Mouse (Mus musculus) cerebellum, adult 11 months (tissue): ENCODE results near the gene Dnm1l.
"Not testable (repeated sequence)": the region's sequence is repeated elsewhere in the genome, so short reads cannot be mapped to it uniquely, and the experiment has no call there.

Experiments
- DNase-seq: peaks from one replicate; pipeline ENCODE4 v3.0.0; 2022

Dnm1l gene

DNA sequence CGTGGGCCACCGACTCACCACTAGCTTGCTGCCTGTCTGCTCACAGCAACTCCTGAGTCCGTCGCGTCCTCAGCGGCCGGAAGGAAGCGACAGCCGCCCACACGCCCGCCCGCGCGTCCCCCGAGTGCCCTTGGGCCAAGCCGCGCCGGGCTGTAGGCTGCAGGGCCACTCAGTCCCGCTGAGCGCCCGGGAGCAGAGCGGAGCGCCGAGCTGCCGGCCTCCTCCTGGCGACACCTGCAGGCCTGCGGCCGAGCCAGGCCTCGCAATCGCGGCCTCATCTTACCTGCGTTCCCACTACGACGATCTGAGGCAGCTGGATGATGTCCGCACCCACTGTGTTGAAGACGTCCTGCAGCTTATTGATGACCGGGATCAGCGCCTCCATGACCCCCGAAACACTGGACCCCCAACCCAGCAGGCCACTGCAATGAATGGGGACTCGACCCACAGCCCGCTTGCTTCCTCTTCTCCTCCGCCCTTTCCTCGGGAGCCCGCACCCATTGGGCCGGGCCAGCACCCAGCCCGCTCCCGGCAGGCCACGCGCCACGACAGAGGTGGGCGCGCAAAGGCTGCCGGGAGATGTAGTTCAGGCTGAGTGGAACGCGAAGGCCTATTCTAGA is at the start of gene Dnm1l:
Gene Dnm1l (minus strand): TSS at position 479 of the 620 bp plus-strand sequence.
- peak; percentile 88 for DNase-seq

DNA sequence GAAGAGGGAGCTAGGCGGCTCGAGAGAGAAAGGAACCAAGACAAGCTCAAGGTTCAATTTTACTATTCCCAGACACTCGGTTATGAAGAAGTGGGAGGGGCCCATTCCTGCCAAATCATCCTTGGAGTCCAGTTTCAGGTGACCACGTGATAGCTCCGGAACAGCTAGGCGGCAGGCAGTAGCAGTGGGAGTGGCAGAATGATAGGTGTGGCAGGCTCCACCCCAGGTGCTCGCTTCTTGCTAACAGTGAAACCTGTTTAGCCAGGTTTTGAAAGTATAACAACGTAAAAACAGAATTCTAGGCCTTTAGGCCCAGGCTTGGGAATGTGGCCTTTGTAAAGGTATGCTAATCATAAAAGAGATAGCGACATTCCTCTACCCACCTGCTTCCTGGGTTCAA is 8.5 kb upstream of the Dnm1l start:
- not testable (repeated sequence) for DNase-seq

DNA sequence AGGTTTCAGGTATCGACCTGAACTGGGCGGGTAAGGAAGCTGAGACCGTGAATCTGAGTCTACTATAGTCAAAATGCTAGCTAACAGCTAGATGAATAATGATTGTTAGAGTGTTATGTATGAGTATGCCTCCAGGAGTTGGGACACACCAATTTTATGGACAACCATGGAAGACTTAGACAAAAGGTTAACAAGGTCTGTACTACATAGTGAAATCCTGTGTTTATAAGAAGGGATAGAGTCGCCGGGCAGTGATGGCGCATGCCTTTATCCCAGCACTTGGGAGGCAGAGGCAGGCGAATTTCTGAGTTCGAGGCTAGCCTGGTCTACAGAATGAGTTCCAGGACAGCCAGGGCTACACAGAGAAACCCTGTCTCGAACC is 333 bp upstream of the Dnm1l start:
- not testable (repeated sequence) for DNase-seq

DNA sequence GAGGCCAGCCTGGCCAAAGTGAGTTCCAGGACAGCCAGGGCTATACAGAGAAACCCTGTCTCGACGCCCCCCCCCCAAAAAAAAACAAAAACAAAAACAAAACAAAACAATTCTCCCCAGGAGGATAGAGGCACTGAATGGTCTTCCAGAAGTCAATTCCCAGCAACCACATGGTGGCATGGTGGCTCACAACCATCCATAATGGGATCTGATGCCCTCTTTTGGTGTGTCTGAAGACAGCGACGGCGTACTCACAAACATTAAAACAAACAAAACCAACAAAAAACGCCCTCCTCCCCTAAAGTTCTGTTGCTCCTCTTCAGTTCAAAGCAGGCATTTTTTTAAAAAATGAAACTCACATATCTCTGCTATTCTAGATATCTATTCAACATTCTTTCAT is 851 bp downstream of the Dnm1l start:
- peak; percentile 15 for DNase-seq

DNA sequence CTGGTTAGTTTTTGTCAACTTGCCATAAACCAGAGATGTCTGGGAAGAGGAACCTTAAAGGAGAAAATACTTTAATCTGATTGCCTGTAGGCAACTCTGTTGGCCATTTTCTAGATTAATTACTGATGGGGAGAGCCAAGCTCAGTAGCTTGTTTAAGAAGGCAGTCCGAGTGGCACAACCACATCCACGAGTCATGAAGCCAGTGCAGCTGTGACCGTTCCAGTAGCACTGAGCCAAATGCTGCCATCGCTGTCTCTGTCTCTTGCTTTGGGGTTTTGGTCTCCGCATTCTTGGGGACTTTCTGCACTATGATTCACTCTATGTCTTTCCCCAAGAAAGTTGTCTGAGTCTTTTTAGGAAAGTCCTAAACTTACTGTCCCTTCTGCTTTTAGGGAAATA is 12.3 kb downstream of the Dnm1l start:
- no peak for DNase-seq

DNA sequence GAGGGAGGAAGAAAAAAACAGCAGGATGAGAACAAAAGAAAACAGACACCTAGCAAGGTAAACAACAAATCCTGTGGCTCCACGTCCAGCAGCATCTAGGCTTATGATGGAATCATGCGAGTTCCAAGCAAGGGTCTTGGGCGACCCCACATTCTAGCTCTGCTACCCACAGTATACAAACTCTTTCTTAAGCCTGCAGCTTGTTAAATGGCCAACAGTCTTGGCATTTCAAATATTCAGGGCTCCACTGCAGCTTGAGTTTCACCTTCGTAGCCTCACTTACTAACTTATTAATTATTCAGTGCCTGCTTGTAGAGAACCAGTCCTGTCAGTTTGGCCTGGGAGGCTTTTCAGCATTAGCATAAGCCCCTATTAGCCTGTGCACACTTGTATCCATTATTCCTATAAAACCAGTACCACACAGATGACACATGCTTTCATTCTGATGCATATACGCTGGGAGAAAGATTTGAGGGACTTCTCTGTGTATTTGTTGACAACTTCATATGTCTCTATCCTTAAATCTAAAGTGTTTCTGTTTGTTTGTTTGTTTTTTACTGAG is 32.9 kb downstream of the Dnm1l start:
- no peak for DNase-seq

DNA sequence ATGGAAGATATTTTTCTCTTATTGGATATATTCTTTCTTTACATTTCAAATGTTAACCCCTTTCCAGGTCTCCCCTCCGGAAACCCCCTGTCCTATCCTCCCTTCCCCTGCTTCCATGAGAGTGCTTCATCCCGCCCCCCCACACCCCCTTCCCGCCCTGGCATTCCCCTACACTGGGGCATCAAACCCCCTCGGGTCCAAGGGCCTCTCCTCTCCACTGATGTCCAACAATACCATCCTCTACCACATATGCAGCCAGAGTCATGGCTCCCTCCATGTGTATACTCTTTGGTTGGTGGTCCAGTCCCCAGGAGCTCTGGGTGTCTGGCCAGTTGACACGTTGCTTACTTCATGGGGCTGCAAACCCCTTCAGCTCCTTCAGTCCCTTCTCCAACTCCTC is 47.4 kb downstream of the Dnm1l start:
- no peak for DNase-seq

DNA sequence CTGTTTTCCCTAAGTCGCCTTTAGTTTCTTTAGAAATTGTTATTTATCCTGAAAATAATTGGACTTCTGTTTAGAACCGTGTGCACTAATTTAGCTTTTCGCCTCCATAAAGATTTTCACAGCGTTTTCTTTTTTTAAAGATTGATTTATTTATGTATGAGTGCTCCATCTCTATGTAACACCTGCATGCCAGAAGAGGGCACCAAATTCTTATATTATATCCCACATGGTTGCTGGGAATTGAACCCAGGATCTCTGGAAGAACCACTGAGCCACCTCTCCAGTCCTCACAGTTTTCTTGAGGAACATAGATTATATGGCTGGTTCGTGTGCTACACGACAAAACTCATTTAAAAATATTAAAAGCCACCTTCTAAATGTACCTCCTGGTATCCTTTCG is 54.9 kb downstream of the Dnm1l start:
- no peak for DNase-seq

DNA sequence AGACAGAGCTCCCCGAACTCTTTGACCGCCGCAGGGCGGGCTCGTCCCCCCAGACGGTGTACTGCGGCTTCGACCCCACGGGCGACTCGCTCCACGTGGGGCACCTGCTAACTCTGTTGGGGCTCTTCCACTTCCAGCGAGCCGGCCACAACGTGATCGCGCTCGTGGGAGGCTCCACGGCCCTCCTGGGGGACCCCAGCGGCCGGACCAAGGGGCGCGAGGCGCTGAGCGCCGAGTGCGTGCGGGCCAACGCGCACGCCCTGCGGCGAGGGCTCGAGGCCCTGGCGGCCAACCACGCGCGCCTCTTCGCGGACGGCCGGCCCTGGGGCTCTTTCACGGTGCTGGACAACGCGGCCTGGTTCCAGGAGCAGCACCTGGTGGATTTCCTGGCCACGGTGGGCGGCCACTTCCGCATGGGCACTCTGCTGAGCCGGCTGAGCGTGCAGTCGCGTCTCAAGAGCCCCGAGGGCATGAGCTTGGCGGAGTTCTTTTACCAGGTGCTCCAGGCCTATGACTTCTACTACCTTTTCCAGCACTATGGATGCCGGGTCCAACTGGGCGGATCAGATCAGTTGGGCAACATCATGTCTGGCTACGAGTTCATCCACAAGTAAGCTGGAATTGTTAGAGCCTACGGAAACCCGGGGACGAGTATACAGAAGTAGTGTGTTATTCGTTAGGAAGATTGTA is 55.5 kb downstream of the Dnm1l start:
- DNase-seq: peak; percentile 51

DNA sequence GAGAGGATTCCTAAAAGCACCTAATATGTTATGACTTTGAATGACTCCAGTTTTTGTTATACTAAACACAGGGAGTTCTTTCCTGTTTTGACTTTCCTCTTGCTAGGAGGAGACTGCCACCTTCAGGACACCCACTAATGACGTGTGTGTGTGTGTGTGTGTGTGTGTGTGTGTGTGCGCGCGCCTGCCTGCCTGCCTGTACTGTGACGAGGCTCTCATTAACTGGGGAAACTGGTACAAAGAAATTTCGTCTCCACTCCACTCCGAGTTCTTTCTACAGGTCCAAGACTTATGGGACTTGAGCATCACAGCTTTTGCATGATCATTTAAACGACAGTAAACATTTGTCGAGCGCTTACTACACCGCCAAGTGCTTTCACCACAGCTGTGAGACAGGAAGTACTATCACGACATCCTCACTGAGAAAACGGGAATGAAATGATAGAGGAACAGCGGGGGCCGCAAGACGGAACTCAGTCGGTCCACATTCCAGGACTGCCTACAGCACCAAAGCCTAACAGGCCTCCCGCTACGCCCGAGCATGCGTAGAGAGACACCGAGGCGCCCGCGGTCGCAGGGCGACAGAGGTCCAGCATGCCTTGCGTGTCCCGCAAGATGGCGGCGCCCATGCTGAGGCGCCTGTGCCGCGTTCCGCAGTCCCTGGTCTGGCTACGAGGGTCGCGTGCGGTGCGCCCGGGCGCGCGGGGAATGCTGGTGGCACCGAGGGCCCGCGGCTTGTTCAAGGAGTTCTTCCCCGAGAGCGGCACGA is 56.2 kb downstream of the Dnm1l start, which contains the start of gene Yars2:
Gene Yars2 (plus strand): TSS at position 597 of the 769 bp plus-strand sequence.
- DNase-seq: peak; percentile 91

DNA sequence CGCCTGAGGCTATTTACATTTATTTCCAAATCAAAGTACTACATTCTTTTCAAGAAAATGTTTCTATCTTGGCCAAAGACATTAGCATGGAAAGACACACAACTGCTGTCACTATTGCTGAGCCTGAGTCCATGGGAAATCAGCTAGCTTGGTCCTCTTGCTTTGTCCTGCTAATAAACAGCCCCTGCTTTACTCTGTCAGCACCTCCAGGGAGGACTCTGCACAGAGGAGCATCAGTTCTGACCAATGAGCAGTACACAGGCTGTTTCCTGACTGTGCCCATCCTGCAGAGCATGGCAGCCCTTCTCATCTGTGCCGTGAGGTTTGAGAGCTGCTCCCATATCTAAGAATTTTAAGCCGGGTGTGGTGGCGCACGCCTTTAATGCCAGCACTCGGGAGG is 85.0 kb downstream of the Dnm1l start:
- no peak for DNase-seq

DNA sequence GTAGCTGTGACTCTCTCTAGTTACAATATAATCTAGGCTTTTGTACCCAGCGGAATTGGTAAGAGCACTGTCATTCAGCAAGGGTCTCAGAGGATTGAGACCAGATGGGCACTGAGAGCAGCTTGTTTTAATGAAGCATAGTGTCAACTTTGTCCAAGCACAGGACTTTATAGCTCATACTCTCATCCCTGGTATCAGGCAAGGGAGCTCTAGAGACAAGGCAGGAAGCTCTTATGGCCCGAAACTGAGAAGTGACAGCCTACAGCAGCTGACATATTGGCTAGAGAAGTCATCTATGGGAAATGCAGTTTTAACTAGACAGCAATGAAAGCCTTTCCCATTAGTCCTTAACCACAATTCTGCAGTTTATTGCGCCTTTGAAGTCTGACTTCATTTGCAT is 85.8 kb downstream of the Dnm1l start:
- no peak for DNase-seq

DNA sequence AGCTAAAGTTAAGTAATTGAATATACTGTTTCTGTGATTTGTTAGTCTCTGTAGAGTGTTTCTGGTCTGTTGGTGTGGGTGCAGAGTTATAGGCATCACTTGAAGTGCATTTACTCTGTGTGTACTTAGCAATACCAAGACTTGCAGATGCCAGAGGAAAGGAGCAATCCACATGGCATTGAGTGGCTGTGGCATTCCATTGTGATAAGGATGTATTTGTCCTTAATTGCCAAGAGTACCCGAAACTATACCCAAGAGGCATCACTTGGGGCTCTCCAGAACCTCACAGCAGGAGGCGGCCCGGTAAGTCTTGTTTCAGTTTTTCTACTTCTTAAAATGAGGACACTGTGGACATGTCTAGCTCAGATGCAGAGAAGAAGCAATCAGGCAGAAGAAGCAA is 96.3 kb downstream of the Dnm1l start:
- DNase-seq: no peak
